Mouse (Mus musculus): ENCODE measurements at regions not wholly inside any gene's neighbourhood (a gene's known extent, or its start where the extent isn't known, plus 50 kb on each side); places are given as distances from the start of the nearest gene placed in this dataset.

DNA sequence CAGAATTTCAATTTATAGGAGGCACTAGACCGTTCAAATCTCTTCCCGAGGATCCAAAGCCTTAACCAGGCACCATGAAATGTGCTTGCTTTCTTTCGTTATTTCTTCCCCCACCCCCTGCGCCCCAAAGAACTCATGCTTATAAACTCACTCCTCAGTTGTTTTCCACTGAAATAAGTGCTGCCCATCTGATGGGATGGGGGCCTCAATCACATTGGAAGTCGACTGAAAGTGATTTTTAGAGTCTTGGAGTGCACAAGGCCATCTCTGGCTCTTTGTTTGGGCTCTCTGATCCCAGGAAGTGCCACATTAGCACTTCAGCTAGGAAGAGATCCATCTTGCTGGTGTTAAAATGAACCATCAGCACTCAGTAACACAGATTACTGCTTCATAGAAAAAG, 484.3 kb downstream of the Nedd1 start:
- no peak for DNase-seq (ENCODE audit: low spot score)

DNA sequence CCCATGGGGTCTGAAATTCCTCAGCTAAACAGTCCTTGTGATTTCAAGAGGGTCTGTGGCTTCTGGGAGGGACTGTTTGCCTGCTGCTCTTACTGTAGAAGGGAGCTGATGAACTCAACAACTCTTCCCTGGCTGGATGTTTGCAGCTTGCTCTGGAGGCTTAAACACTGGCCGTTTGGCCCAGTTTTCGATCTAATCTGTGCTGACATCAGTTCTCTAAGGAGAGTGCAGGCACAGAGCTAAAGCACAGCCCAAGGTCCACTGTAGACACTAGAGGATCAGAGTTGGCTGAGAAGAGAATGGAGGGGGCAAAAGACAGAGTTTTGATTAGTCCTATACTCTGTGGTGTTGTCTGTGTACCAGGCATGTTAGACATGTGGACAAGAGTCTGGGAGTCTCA, 490.1 kb downstream of the Nedd1 start:
- no peak for DNase-seq (ENCODE audit: low spot score)

DNA sequence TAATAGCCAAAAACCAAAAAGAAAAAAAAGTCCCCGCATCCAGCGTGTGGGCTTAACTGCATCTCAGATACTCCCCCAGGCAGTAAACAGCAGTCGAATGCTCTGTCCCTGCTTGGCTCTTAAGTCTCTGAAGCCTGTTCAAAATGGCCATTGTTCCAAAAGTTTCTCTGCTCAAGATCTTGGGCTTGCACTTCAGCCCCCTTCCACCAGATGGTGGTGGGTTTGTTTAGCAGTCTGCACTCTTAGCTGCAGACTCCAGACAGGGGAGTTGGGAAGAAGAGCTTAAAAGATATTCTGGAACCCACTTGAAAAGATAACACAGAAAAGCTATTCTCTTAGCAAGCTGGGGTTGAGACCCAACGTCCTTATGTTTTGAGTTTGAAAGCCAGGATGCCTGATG, 496.4 kb downstream of the Nedd1 start:
- DNase-seq (ENCODE audit: low spot score), result peak; percentile 52

DNA sequence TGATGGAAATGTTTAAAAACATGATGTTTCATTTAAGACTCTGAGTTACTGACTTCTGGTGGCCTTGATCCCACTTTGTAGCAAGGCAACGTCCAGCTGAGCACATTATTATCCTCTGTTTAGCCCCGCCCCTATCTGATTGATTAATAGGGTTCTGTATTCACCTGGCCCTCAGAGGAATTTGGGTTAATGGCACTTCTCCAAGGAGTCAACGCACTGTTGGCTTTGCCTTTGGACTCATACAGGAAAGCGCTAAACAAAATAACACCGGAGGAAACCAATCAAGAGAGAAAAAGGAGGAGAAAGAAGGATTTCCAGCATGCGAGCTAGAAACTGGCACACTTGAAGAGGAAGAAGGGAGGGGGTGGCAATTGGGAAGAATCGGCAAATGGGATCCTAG, 497.1 kb downstream of the Nedd1 start:
- DNase-seq (ENCODE audit: low spot score), result no peak

DNA sequence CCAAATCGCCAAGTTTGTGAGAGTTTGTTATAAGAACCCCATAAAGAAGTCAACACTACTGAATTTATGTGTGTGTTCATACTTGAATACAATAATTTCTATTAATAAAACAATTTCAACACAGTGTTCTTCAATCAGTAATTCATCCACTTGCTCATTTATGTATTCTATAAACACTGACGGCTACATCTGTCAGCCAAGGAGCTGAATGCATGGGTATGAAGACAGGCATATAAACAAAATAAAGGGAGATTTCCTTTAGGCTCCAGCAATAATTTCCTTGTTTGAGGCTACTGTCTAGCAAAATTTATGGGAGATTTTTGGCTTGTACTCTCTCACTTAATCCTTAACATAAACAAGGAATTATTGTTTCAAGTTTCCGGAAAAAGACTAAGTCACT, 502.9 kb downstream of the Nedd1 start:
- DNase-seq (ENCODE audit: low spot score), result no peak

DNA sequence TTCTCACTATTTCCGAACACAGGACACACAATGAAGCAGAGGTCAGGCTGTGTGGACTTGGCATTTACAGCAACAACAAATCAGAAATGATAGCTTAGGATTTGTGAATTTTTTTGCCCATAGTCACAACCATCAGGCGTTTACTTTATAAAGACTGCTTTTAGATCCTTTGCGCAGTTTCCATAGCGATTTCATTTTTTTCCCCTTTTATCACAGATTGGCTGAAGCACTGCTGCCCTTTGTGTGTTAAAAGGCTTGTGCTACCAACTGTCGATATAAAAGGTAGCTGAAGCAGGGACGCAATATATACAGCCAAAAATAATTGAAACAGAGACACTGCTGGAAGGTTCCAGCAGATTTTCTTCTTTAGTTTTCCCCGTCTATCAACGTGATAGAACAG, 551.4 kb downstream of the Nedd1 start:
- DNase-seq (ENCODE audit: low spot score), result no peak

DNA sequence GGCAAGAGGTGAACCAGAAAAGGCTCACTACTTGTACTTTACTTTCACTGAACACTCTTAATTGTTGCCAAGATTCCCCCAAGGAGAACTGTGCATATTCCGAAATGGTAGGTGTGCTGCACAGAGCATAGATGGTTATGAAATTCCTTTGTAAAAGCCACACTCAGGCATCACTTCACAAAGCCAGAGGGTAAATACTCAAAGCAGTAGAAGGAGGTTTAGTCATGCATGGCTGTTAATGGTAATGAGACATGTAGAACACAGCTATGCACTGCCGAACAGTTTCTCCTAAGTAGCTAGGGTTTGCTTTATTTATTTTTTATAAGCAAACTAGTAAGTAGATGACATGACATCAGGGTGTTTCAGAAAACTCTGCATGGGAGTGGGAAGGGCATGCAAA, 556.2 kb downstream of the Nedd1 start:
- DNase-seq (ENCODE audit: low spot score), result no peak

DNA sequence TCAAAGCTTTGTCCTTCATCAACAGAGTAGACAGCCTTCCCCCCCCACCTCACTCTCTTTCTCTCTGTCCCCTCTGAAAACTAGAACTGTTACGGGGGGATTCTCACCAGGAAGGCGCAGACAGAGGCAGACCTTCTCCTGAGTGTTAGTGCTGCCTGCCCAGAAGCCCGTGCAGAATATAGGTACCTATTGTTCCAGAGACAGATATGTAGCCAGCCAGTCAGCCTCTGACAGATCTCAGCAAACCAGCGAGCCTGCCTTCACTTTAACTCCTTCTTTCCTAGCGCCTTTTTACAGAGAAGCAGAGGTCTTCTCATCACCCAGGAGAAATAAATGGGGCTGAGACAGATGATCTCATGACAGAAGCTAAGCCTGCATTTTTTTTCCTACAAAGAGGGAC, 557.2 kb downstream of the Nedd1 start:
- DNase-seq (ENCODE audit: low spot score), result peak; percentile 24

DNA sequence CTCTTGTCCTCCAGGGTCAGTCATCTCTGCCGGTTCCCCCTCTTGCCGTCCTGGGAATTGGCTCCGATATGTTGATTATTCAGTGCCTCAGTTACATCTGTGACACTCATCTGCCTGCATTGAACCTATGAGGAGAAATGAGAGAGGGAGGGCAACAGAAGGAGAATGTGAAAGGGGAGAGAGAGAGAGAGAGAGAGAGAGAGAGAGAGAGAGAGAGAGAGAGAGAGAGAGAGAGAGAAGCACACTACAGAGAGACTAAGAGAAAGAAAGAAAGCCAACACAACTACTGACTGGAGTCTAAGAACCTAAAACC, 557.6 kb downstream of the Nedd1 start:
- no peak for DNase-seq (ENCODE audit: low spot score)

DNA sequence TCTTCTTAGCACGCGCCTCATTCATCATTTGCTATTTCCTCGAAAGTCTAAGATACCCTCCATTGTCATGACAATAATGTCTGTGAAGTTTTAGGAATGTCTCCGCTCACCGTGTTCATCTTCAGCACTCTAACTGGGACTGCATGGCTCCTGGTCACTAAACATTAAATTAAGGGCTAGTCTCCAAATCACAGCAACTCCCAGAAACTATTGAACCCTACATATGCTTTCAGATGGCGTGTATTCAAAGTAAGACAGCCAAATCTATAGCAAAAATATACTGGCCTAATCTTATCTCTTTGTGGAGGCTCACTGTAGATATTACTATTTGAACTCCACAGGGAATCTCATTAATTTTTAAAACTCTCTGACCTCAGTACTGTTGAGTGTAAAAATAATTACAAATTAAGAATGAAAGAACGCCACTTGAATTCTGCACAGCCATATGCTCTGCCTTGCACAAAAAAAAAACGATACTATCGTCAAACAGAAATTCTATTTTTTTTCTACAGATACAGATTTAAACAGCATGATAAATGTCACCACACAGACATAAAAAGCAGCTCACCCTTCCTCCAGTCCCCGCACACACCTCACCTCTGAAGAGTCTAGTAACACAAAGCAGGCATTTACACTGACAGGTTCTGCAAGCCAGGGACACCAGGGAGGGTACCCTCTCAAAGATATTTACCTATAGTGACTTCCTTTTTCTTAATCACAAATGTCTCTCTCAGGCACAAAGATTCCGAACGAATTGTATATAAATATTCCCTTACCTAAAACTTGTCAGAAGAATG, 558.2 kb downstream of the Nedd1 start:
- no peak for DNase-seq (ENCODE audit: low spot score)

DNA sequence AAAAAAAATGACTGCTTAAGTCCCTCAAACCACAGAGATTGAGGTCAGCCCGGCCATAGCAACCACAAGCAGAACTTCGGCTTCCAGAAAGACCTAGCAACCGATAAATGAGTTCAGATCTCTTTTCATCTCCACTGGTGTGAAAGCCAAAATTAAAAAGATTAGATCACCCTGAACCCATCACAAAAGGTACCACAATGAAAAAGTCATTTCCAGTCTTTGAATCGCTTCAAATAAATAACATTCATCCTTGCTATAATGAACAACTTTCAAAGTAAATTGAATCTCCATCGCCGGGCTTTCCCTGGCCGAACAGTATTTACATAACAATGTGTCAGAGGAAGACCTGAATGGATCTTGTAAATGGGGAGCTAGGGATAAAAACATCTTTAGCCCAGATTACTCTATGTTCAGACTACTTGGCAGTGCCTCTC, 559.1 kb downstream of the Nedd1 start:
- peak; percentile 67 for DNase-seq (ENCODE audit: low spot score)

DNA sequence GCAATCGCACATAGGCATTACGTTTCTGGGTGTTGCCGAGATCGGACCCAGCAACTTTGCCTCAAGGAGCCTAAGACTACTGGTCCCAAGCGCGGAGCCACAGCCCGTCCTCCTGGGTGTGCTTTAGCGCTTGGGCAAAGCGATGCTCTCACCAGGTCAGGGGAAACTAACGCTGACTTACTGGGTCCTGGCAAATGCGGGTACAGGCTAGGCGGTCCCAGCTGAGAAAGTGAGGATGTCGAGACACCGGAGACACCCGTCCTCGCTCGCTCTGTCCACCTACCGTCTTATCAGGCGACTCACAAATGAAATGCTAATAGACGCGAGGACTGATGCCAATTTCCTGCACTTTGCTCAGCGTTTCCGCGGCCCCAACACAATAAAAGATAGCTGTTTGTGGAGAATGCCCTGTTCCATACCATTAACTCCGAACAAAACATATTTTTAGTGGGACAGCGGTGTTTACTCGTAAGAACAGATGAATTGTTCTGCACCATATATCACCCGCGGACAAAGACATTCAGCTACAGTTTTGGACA, 559.7 kb downstream of the Nedd1 start:
- DNase-seq (ENCODE audit: low spot score), result peak; percentile 77

DNA sequence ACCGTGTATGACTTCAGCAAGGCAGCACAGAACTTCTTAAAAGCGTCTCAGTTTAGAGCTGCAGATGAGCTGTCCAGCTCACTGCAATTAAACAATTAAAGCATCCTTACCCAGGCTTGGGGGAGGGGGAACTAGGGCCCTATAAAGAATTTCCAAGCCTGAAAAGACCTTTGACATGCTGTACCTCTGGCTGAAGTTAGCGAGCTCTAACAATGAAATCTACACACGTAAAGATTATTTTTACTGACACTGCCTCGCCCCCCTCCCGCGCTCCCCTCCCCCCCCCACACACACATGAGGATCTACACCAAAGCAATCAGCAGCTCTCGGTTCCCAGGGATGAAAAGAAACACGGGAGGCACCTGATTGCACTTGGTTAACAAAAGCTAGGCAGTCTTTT, 560.7 kb downstream of the Nedd1 start:
- peak; percentile 39 for DNase-seq (ENCODE audit: low spot score)

DNA sequence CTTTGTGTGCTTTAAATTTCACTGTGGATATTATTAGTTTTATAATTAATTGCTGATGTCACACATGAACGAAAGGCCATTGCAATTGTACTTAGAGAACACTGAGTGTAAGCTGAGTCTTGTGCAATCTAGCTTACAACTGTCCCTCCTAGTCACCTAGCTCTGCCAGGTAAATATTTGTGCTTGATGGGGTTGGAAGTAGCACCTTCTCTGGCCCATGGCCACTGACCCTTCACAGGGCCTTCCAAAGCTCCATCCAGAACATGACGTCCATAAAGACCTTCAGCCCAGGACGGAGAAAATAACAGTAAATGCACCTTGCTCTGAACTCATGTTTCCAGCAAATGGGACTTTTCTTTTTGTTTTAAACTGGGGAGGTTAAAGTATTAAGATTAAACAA, 576.0 kb downstream of the Nedd1 start:
- DNase-seq (ENCODE audit: low spot score), result no peak

DNA sequence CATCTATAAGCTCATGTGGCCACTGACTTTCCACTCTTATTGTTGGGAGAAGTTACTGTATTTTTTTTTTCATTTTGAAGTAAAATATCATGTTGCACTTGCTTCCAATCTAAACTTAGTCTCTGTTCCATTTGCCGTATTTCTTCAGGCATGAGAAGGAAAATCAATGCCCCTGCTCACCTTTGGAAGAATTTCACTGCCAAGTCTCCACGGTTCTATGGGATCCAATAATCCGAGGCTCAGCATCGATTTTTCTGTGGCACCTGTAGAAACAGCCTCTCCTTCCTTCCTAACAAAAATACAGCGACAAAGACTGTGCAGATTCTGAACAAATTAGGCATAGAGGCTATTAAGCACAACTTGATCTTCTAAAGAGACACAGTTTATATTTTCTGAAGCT, 586.7 kb downstream of the Nedd1 start:
- no peak for DNase-seq (ENCODE audit: low spot score)

DNA sequence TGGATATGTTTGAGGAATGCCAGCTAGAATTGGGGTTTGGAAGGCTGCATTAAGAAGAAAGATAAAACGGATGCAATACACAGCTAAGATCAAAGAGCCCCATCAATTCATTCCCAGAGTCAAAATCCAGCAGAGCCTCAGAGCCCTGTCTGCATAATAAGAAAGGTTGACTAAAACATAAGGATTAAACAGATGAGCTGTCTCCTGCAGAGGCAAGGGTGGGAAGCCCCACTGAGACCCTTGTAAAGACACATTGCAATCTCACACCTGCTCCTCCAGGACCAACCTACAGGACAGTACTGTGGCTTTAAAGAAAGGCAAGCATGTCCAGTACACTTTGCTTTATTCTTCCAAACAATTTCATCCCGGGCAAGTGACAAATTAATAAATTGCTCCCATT, 609.4 kb downstream of the Nedd1 start:
- DNase-seq (ENCODE audit: low spot score), result no peak

DNA sequence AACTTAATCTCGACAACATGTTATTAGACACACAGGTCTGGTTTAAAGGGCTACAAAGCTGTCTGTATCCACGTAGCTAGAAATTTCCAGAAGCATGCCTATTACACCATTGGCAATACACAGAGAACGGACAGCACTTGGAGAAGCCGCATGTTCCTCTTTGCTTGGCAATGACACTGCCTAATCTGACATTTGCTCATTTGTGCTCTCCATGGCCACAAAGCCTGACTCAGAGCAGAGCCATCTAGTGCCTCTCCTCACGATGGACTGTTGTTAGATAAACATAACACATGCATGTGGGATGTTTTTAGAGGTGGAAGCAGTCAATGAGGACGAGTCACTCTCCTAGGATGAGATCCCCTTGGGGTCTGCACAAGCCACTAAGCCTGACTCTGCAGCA, 615.9 kb downstream of the Nedd1 start:
- no peak for DNase-seq (ENCODE audit: low spot score)

DNA sequence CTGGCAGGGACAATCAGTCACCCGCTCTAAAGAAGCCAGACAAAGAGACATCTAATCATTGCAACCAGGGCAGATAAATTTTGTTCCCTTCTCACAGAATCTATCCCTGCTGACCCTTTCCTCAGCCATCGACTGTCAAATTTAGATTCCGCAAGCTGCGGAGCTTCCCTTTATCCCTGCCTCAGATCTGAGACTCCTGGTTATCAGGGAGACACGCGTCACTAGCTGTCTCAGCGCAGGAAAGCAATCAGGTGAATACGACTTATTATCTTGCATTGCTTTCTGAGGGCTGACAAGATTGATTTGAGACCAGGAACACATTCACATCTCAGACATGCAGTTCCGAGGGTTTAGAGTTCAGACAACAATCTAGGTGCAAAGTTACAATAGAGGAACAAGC, 618.3 kb downstream of the Nedd1 start:
- DNase-seq (ENCODE audit: low spot score), result no peak

DNA sequence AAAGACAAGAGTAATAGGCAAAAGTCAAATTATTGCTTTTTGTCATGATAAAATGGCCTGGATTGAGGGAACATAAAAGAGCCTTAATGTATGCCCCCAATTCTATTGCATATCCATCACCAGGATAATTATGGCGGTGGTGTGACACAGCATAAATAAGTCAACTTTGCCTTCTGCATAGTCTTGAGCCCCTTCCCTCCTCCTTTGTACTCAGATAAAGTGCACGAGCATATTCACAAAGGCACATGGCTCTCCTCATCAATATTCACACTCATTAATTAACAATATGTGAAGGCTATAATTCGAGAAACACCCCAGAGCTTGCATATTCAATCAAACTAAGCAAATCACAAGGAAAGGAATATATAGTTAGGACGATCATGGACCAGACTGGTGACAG, 619.5 kb downstream of the Nedd1 start:
- DNase-seq (ENCODE audit: low spot score), result no peak

DNA sequence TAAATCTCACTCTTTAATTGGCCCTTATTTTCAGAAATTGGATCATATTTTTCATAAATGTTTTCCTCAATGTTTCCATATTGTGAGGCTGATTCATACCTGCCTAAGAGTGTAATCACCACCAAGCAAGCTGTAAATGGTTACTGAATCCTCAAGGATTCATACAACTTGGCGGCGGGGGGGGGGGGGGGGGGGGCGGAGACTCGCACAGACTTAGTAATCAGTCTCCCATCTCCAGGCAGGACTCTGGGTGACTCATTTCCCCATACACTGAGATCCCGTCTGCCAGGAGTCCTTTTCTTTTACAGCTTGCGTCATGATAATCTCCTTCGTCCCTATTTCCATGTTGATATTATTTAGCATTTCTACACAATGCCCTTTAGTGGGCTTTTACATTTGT, 624.7 kb downstream of the Nedd1 start:
- no peak for DNase-seq (ENCODE audit: low spot score)

DNA sequence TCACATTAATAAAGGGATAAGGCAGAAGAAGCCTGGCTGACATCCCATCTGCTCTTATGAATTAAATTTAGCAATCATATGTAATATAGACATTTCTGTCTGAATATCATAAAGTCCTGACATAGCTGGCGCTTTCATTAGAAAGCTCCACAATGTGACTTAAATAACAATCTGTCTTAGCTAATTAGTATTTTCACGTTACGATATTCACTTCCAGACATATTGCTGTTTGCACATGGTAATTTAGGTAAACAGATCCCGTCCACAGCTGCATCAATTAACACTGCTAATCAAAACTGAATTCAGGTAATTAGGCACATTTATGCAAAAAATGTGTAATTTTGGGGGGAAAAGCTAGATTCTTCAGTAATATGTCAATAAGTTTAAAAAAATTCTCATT, 625.1 kb downstream of the Nedd1 start:
- no peak for DNase-seq (ENCODE audit: low spot score)

DNA sequence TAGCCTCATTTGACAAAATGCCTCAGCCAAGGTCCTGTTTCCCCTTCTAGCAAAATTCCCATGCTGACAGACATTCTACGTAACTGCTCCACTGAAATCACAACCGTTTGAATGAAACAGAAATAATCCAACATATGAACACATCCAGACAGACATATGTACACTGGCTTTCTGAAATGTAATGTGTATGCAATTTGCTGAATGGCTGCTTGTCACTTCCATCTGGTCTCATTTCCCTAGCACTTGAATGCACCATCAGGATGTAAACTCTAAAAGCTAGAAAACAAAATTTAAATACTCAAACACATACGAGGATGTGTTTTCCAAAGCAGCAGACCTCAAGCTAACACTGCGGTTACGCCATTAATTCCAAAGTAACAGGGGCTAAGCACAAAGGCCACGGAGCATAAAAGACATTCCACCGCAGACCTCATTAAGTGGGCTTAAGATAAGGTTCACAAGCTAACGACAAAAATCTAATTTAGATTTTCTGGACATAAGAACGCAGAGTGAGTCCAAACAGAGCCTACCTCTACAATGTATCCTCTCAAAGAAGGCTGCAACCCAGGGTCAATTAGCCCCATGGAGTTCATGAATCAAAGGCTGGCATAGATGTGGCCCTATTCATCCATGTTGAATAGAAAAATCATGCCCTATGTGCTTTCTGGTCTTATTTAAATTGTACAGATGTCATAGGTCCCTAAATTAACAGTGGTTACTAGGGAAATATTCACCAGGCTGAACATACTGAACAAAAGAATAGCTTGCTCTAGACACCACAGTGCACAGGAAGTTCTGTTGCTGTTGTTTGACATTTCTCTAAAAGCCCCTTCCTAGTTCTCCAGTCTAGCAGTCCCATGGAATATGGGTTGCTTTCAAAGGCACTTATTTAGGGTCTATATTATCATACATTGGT, 630.5 kb downstream of the Nedd1 start:
- peak; percentile 49 for DNase-seq (ENCODE audit: low spot score)

DNA sequence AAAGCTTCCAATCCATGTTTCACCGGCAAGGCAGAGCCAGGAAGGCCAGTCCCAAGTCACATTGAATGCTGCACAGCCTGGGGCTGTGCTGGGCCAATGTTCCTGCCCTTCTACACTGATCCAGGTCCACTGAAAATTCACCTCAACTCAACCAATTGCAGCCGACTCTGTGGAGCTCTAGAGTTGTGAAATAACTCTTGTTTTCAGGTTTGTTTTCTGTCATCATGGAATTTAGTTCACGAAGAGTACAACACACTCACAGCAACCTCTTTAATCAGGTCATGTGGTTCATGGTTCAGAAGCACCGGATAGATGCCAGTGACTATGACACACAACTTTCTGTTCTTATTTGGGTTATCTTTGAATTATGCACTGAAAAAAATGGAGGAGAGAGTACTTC, 640.1 kb downstream of the Nedd1 start:
- DNase-seq (ENCODE audit: low spot score), result no peak

Measured in embryo, embryonic 10 days (tissue).